In genomic region chr14:47508035-47508434, GRCm38 (mm10) we compare ENCODE assay signal across 14 mouse cellular contexts.
"Had no signal": no experiment of that assay in that cellular context is flagged by ENCODE, and none has a peak within 500 bp of the region (broad histone marks: within the 10 kb centered on the region; RNA-seq: fewer than 3 reads in every experiment).

No protein-coding gene starts in this region.

- DNase-seq: kidney, adult 11 months; kidney, postnatal 10 days; kidney, postnatal 4 days; lung, adult 2 months; lung, postnatal 36 days; right cerebral cortex, adult 18-20 months; right cerebral cortex, postnatal 25 days; thymus, postnatal 4 days had no signal

- H3K9me3 ChIP-seq: limb, embryonic 10.5 days; liver, embryonic 15.5 days; midbrain, embryonic 15.5 days had no signal

- H3K36me3 ChIP-seq: midbrain, embryonic 15.5 days had no signal

- H3K4me1 ChIP-seq: limb, embryonic 10.5 days; midbrain, embryonic 15.5 days had no signal

- H3K4me2 ChIP-seq: liver, embryonic 11.5 days; liver, embryonic 15.5 days; midbrain, embryonic 15.5 days had no signal

- ATAC-seq: lung, postnatal 0 days; midbrain, embryonic 15.5 days had no signal

- H3K9ac ChIP-seq: liver, embryonic 15.5 days; midbrain, embryonic 15.5 days had no signal

- H3K27ac ChIP-seq: limb, embryonic 10.5 days; liver, embryonic 15.5 days; midbrain, embryonic 15.5 days; stomach, postnatal 0 days had no signal

- H3K4me3 ChIP-seq: limb, embryonic 10.5 days; liver, embryonic 15.5 days; midbrain, embryonic 15.5 days had no signal

- H3K27me3 ChIP-seq: liver, embryonic 15.5 days; midbrain, embryonic 15.5 days had no signal
